Mouse (Mus musculus) monocyte, adult 2 months (primary cell): Measurements from ENCODE around the gene Mcm3ap.

Experiments
- DNase-seq, 2 experiments: peaks; one replicate each; pipeline ENCODE4 v3.0.0; 2022; ENCODE audit warnings: low spot score in 2 of 2, low read depth in 1 of 2

Gene Mcm3ap

DNA sequence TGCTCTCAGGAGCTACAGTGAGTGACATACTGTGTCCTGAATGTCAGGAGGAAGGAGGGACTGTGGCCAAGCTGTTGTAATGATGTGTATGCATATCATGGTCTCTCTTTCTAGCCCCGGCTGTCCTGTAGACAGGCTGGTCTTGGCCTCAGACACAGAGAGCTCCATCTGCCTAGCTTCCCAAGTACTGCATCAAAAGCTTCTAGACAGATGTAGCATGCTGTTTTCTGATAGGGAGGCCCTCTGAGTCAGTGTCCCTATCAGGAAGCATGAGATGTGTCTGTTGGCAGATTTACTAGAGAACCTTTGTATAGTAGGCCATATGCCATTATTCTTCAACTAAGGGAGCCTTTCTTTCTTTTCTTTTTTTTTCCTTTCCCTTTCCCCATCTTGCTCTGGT lies 24.8 kb downstream of the Mcm3ap start:
- no peak for DNase-seq

DNA sequence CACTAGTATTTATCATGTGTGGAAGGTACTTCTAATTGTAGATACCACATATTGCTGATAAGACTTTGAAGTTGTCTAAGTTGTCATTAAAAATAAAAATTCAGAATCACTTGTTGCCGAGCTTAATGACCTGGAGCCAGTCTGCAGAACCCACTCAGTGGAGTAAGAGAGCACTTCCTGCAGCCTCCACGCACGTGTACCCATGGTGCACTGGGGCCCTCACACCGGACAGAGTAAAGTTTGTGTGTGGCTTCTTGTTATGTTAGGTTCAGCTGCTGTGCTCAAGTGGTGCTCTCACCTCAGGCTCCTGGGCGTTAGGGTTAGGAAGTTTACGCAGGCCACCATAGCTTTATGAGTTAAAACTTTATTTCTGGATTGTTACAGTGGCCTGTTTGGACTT lies 26.8 kb downstream of the Mcm3ap start:
- DNase-seq, result no peak

DNA sequence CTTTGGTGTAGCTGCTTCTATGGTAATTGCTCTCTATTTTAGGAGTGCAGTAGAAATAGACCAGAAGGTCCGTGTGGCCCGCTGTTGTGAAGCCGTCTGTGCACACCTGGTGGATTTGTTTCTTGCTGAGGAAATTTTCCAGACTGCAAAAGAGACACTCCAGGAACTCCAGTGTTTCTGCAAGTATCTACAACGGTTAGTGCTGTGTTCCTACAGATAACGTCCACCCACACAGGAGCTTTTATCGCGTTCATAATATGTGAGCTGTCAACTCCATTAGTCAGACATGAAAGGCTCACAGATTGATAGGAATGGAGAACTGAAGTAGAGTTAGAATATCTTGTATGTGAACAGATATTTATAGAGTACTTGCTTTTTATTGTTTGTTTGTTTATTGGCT lies 27.6 kb downstream of the Mcm3ap start:
- no peak for DNase-seq

DNA sequence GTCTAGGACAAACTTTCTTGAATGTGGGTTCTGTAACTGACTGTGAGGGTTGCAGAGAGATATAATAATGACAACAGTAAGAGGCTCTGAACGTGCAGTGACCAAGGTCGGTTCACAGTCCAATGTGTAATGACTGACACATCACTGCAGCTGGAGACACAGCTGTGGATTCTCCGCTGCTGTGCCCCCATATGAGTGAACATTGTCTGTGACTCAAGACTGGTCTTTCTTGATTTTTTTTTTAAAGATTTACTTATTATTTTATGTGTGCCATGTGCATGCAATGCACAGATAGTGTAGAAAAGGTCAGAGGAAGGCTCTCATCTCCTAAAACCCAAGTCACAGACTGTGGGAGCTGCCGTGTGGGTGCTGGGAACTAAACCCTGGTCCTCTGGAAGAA lies 28.8 kb downstream of the Mcm3ap start:
- no peak for DNase-seq

DNA sequence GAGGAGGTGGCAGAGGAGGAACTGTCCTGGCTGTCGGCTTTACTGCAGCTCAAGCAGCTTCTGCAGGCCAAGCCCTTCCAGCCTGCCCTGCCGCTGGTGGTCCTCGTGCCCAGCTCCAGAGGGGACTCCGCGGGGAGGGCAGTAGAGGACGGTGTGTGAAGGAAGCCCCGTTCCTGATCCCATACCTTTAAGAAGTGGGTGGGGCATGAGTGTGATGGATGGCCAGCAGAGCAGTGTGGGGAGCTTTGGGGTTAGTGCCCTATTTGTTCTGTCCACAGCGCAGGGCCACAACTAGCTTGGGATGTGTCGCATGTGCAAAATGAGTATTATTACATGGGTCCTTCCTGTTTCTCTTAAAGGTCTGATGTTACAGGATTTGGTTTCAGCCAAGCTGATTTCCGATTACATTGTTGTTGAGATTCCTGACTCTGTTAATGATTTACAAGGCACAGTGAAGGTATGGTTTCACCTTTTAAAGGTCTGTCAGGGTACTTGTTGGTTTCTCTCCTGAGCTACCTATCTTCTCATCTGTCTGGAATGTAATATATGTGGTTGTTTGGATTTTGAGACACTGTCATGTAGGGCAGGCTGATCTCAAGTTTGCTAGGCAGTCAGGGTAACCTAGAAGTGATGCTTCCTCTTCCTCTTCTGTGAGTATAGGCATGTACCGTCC lies 35.7 kb downstream of the Mcm3ap start:
- DNase-seq, result no peak

DNA sequence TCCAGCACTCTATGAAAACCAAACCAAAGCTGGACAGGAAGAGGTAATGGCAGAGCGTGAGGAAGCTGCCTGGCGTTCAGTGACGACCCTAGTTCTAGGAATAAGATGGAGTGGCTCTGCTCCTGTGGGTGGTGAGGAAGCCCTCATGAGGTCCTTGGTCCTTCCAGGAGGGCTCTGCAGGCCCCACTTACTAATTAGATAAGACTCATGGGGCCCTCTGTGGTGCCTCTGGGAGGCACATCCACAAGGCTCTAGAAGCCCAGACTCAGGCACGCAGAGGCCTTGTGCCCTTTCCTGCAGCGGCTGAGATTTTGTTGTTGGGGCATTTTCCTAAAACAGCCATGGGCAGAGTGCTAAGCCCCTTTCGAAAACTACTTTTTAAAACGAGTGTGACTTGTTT lies 37.1 kb downstream of the Mcm3ap start:
- no peak for DNase-seq

DNA sequence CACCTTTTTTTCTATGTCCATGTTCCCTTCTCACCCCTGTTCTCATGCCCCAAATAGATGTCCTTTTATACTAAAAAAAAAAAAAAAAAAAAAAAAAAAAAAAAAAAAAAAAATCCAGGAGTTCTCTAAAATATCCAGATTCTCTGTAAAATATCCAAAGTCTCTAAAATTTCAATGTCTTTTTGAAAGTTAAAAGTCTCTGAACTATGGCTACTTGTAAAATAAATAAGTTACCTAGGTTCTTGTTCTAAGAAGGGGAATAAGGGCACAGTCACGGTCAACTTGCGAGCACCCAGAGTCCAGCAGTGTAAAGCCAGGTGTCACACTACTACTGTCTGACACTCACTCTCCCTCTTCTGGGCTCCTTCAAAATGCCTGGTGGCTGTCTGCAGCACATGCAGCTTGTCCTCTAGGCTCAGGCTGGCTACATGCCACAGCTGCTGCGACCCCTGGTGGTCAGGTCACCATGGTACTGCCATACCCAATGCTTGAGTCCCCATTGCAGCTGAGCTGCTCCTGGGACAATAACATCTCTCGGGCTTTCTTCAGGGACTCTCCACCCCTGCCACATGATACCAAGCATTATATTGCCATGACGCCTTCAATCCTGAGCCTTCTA lies 44.3 kb downstream of the Mcm3ap start:
- DNase-seq, result peak in 1 of 2 experiments; percentile 56

DNA sequence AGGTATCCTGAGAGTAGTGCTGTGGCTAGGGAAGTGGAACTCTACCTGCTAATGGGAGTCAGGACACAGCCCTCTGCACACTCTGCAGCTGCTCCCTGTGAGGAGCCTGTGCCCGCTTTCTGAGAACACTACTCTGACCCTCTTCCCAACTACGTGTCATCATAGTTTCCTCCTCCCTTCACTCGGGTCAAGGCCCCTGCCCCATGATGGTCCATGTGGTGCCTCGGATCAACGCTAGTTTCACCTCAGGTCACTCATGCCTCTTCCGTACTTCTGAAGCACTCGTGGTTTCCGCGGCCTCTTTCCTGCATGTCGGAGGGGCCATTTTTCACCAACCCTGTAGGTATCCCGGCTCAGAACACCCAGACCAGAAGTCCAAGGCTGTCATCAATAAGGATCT lies 62.2 kb downstream of the Mcm3ap start:
- no peak for DNase-seq

DNA sequence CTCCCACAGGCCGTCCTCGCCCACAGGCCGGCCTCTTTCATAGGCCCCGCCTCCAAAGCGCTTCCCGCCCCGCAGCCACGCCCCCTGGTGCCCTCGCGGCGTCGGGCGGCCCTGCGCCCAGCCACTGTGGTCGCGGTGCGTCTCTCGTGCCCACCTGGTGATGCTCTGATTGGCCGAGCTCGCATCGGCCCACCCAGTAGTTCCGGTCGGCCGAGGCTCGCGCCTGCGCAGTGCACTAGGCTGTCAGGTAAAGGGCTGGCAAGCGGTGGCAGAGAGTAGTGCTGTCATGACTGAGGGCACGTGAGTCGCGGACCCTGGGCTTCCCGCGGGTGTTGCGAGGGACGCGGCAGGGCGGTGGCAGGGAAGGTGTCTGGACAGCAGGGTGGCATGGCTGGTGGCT lies 62.6 kb downstream of the Mcm3ap start, which contains the start of gene Lss:
Gene Lss (plus strand): TSS at position 214 of the 400 bp plus-strand sequence.
- DNase-seq, result peak; percentile 61 to 90

DNA sequence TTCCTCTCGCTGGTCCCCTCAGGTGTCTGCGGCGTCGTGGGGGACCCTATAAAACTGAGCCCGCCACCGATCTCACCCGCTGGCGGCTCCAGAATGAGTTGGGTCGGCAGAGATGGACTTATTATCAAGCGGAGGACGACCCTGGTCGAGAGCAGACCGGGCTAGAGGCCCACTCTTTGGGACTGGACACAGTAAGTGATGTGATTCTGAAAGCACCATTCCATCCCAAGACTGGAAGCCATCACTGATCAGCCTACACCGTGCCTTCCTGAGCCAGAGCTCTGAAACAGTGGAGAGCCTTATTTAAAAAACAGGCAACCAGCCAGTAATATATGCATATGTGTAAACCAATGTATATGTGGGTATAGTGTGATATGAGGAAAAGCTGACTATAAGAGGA lies 63.1 kb downstream of the Mcm3ap start:
- DNase-seq, result no peak

DNA sequence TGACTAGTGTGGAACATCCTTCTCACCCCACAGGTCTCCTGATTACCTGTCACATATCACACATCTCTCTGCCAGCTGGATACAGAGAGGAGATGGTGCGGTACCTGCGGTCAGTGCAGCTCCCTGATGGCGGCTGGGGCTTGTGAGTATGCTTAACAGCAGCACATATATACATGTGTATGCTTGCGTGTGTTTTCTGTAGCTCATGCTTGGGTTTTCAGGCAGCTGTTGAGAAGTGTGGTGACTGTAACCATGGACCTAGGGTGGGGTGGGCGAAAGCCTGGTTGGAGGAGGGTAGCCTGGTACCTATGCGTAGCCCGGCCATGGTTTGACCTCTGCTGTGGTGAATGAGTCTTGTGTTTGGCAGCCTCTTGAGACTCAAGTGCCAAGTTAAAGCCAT lies 66.8 kb downstream of the Mcm3ap start:
- no peak for DNase-seq

DNA sequence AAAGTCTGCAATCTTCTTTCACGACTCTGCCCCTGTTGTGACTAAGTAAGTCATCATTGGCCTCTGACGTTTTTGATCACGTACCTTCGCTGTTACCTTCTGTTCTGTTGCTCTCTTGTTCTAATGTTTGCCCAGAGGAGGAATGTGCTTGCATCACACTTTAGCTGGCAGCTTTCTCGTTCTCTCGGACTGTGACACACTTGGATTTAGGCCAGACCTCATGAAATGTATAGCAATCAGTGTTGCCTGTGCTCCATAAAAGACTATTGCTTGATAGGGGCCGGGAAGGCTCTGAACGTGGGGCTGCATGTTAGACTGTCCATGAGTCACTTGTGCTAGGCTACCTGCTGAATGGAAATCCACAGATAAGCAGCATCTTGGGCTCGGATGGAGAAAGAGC lies 68.9 kb downstream of the Mcm3ap start:
- no peak for DNase-seq

DNA sequence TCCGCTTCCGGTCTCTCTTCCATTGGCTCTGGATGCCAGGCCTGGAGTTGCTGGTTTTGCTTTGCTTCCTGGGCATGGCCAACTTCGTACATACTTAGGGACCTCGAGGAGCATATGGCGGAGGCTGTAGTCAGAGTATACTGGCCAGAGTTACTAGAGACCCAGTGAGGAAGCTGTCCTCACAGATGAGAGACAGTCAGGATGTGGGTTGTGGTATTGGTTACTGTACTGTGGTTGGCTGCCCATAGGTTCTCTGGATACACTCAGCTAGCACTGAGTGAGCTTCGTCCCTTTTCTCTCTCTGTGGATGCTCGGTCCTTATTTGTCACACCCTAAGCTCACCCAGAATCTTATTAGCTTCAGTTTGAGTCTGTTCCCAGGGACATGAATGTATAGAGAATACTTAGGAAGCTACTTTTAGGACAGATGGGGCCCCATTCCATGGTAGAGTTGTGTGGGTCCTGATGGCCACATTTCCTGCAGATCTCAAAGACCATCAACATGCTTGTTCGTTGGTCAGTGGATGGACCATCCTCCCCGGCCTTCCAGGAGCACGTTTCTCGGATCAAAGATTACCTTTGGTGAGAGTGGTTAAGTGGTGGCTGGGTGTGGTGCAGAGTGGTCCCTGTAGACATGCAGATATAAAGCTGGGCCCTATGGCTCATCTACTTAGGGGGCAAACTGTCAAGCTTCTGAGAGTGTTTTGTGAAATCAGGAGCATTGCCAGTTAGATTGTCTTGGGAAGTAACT lies 72.8 kb downstream of the Mcm3ap start:
- no peak for DNase-seq

DNA sequence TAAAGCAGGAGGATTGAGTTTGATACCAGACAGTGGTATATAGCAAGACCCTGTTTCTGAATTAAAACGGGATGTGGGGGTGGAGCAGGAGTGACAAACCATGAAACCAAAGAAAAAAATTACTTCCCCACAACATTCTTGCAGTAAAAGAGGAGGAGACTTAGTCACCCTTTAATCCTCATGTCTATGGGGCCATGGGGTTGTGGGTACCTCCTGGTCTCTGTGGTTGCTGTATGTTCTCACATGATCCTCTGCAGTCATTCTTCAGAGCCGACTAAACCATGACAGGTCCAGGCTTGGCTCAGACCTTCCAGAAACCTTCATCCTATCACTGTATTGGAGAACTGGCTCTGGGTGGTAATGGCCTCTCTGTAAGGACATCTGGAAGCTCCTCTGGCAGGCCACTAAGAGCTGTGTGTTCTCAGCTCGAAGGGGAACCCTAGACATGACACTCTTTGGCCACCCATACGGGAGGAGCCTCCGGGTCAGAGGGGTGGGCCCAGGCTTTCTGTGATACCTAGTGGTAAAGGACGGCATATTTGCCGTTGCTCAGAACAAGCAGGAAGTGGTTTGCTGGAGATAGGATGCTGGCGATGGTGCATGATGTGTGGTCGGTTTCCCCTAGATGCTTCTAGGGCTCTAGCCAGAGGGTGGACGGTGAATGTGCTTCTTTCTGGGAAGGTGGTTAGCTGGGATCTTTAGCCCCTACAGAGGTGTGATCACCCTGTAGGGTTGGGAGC lies 74.1 kb downstream of the Mcm3ap start:
- no peak for DNase-seq

DNA sequence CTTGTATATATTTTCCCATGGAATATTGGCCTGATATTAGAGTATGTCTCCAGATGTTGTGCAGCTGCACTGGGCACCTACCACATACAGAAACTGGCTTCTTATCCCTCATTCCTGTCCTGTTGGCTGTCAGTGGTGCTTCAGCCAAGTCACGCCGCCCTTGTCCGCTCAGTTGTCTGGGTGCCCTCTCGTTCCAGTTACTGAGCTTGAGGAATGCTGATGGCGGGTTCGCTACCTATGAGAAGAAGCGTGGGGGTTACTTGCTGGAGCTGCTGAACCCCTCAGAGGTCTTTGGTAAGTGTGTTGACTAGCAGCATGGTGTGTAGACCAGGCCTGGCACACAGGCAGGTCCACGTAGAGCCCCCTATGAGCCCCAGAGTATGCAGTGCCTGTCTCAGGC lies 77.8 kb downstream of the Mcm3ap start:
- no peak for DNase-seq

DNA sequence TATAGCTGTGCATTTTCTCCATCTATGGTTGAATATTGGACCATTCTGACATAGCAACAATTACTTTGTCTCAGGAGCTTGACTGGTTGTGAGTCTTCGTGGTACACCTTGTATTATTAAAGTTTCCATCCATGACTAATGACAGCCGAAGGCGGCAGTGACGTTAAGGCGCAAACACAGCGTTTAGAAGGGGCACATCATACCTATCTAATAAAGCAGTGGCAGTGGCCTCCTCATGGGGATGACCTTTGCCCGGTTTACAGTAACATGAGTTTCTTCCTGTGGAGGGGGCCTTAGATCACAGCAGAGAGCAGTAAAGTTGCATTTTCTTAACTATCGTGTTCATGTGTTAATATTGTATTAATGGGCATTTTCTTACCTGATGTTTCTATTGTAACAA lies 79.5 kb downstream of the Mcm3ap start:
- no peak for DNase-seq

DNA sequence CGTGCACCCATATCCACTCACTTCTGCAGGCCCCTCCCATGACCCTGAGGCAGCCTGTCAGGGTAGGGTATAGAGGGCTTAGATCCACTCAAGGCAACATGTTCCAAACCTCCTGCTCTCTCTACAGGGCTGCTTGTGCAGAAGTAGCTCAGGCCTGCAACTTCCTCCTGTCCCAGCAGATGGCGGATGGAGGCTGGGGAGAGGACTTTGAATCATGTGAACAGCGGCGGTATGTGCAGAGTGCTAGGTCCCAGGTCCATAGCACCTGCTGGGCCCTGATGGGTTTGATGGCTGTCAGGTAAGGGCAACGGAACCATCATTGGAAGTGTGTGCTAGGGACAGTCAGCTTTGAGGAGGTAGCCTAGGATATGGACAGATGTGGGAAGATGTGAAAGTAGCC lies 81.7 kb downstream of the Mcm3ap start:
- DNase-seq, result no peak

DNA sequence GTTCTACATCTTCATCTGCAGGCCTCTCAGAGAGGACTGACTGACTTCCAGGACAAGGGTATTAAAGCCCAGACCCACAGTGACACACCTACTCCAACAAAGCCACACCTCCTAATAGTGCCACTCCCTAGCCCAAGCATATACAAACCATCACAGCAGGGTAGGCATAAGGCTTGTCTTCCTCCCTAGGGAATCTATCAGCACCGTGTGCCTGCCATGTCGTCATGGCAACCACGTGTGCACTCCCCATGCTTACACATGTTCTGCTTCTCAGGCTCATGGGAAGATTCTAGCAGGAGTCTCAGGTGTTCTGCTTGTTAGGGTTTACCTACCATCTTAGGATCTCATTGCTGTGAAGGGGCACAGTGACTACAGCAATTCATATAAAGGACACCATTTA lies 82.8 kb downstream of the Mcm3ap start:
- DNase-seq, result no peak

DNA sequence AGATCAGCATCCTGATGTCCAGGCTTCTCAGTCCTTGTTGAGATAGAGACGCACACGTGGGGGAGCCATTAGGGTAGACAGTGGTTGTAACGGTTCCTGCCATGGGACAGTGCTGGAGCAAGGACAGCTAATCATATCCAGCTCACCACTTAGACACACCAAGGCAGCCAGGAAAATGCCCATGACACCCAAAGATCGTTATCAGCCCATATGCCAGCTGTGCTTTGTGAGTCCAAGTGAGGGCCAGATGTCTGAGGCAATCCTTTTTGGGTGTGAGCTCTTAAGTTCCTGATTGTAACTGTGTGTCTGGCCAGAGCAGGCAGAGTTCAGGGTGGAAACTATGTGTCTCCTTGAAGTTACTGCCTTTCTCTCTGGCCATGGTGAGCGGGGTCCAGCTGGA lies 85.3 kb downstream of the Mcm3ap start:
- no peak for DNase-seq

DNA sequence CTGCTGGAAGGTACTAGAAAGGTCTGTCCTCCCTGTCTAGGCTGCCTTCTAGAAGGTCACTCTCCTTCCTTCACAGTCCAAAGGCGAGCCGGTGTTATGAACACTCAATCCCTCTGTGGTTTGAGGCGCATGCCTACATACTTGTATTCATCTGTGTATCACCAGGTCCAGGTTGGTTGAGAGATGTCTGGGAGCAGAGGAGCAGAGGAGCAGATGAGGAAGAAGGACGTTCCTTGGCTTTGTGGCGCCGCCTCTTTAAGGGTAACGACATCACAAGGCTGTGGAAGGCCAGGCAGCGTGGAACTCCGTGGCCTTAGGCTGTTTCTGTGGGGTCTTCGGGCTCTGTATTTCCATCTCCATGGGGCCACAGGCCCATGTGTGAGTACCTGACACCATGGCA lies 93.2 kb downstream of the Mcm3ap start, which contains the start of gene Spatc1l:
Gene Spatc1l (plus strand): TSS at position 301 of the 400 bp plus-strand sequence.
- no peak for DNase-seq
